Mouse (Mus musculus) kidney, postnatal 36 days (tissue): ENCODE results near the gene Apoa1.

ENCODE experiments used
- DNase-seq, 2 experiments: peaks; one replicate each; pipeline ENCODE4 v3.0.0; 2021 to 2022; ENCODE audit warnings: mixed read lengths in 2 of 2

Gene Apoa1

DNA sequence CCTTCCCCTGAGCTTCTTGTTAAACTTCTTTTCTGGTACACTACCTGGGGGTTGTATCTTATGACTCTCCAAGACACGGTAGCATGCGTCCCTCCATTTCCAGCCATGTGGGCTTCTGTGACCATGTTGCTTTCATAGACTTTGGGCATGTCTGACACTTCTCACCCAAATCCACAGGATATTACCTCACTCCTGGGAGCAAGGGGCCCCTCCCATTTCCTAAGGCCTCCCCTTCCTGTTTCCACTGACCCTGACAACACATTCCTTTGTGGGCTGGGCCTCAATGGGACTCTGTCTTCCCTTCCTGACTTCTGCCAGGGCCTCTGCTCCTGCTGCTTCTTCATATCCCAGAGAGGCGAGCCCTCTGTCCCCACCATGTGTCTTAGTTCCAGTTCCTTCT is 29.2 kb downstream of the Apoa1 start:
- no peak for DNase-seq

DNA sequence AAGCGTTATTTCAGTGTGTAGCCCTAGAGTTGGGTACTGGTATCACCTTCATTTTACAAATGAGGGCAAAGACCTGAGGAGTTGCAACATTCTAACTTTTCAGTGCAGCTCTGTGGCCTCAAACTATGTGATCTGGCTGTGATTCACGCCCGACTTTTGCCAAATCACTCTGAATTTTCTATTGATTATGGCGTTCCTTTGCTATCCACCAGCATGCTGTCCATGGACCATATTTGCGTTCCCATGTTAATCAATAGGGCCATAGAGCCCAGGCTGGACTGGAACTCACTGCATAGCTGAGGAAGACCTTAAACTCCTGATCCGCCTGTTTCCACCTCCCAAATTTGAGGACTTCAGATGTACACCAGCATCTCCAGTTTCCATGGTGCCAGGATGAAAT is 30.7 kb downstream of the Apoa1 start:
- DNase-seq, result no peak

DNA sequence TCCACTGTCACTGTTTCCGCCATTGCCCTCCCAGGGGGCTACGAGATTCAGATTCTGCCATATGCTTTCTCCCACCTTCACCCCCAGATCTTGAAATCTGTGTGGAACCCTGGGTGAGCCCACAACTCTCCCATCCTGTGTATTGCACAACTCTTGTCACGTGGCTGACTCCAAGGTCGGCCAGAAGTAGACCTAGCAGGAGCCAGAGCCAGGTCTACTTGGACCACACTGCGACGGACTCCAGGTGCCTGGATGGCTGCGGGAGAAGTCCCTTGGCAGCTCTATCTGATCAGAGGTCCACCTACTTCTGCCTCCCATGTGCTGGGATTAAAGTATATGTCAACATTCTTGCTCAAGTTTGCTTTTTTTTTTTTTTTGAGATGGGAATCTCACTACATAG is 32.8 kb downstream of the Apoa1 start:
- peak; percentile 25 to 56 for DNase-seq

DNA sequence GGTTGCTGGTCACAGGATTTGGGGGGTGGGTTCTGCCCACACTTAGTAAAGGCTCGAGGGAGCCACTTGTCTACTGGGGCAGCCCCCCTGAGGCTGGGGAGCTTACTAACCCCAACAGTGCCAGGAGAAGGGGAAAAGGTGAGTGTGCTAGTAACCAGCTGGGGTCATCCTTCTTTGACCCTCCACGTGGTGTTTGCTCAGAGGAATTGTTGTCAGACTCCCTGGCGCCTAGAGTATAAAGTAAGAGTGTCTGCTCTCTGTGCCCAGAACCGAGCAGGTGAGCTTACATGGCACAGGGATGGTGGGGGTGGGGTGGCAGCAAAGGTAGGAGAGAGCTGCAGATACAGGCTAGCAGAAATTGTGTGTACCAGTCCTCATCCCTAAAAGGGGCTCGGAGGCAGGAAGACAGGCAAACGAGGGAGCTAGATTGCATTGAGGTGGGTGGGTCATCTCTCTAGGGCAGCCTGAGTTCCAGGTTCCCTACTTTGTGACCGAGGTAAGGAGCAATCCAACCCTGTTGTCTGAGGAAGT is 40.0 kb downstream of the Apoa1 start, which contains the start of gene Apoa5:
Gene Apoa5 (plus strand): TSS at position 291 of the 531 bp plus-strand sequence.
- no peak for DNase-seq

DNA sequence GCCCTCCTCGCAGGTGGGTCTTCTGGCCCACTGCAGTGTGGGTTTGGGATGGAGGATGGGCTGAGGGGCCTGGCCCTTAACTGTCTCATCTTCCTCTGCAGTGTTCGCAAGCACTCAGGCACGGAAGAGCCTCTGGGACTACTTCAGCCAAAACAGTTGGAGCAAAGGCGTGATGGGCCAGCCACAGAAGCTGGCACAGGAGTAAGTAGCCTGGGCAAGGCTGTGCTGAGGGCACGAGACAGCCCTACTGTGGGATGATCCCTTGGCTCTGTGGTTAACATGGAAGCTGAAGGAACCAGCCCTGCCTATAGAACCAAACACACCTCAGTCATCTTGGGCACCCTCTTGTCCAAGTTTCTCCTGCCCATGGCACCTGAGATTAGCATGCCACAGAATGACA is 40.7 kb downstream of the Apoa1 start:
- DNase-seq, result no peak

DNA sequence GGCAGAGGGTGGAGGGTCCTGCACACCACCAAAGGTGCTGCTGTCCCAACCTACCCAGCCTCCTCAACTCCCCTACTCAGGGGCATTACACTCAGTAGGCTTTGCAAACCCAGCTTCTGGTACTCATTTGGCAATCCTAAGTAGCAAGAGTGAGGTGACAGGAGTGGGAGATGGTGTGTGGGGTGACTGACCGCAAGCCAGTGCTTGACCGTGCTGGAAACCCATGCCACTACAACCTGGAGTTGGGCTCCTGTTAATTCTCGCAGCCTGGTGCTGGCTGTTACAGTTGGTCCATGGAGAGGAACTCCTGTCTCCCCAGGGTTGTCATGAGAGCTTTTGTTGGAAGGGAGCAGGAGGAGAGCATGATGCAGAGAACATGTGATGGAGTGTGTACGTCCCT is 42.4 kb downstream of the Apoa1 start:
- DNase-seq, result no peak

DNA sequence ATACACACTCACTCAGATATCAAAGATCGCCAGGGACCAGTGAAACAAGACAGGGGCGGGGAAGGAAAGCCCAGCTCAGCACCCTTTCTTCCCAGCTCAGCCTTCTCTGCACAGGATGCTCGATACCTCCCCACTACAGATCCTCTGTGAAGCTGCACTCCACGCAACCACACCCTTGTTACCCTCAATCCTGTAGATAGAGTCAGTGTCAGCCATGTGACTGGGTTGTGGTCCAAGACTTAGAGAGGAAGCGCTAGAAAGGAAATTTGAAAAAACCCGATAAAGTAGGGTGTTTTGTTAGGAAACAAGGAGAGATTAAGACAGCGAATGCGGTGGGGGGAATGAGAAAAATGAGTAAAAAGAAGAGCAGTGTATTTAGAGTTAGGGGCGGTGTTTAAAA is 43.7 kb downstream of the Apoa1 start:
- DNase-seq, result no peak

DNA sequence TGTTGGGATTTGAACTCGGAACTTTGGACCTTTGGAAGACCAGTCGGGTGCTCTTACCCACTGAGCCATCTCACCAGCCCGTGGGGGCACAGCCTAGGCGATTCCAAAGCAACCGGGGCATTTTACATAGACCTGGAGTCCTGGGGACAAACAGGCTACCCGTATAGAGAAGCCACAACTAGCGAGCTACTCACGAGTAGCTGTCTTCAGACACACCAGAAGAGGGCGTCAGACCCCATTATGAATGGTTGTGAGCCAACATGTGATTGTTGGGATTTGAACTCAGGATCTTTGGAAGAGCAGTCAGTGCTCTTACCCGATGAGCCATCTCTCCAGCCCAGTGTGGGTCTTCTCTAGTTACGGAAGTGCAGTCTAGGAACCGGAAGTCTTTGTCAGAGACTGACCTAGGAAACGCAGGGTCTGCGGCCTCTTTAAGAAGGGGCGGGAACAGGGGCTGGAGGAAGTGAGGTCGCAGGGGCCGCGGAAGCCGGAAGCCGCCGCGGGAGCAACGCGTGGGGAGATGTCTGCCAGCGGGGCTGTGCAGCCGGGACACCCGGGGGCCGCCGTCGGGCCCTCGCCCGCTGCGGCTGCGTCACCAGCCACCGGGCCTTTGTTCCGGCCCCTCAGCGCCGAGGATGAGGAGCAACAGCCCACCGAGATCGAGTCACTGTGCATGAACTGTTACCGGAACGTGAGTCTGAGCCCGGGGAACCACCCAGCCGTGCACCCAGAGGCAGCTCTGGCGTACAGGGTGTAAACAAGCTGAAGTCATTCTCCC is 44.5 kb downstream of the Apoa1 start, which contains the start of gene Zpr1:
Gene Zpr1 (plus strand): TSS at position 388 of the 778 bp plus-strand sequence.
- peak; percentile 92 to 94 for DNase-seq

DNA sequence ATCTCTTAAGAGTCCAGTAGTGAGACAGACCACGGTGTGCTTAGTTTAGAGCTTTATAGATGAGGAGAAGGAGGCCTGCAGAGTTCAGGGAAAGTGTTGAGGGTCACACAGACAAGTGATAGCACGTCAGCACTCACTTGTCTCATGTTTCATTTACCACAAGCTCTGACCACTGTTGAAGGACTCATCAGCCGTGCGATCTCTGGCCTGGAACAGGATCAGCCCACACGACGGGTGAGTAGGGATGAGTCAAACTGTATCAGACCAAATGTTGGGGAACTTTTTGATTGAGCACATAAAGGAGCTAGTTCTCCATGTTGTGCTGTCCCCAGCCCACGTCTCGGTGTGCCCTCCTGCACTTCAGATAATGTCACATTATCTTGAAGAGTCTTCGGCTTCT is 46.1 kb downstream of the Apoa1 start:
- DNase-seq, result no peak
